Mouse (Mus musculus) embryonic fibroblast, embryonic 13.5 days (primary cell): Measurements from ENCODE around the gene Plcg1.

Experiments used
- CTCF ChIP-seq: IDR thresholded peaks from 2 replicates; pipeline ENCODE4 v1.5.1; 2011; ENCODE audit warnings: mild to moderate bottlenecking, control low read depth, low read length, moderate library complexity, borderline replicate concordance; ENCODE audit not compliant: insufficient read depth
- POLR2A ChIP-seq: IDR thresholded peaks from 2 replicates; pipeline ENCODE4 v1.6.1; 2011; ENCODE audit warnings: low read depth, mild to moderate bottlenecking, control low read depth, low read length, moderate library complexity

DNA sequence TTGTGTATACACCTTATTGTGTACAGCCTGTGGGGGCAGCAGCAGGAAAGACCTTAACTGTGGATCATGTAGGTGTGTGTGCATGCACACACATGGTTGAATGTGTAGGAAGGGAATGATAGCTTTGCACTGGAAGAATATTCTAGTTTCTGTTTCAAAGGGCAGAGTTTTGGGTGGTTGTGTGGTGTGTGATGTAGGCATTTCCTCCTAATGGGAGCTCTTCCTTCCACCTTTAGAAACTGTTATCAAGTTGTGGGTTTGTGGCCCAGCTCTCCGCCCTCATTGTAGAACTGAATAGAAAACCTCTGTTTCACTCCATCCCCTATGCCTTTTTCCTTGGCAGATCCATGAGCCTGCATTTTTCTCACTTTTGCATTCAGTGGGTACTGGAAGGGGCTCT is 14.4 kb downstream of the Plcg1 start:
- TF ChIP-seq CTCF (no peak), POLR2A (no peak)
